Mouse (Mus musculus) cerebellum, adult 2 months (tissue): ENCODE data around the gene Isg20l2.
A peak's percentile ranks its signal among the peaks of the same experiment; 100 is the strongest.

Experiments used
- CTCF ChIP-seq: fragments of 200-500 bp; IDR thresholded peaks from 2 replicates; pipeline ENCODE4 v1.5.1; 2011; ENCODE audit warnings: low read depth, mild to moderate bottlenecking, control low read depth, low read length, moderate library complexity, borderline replicate concordance; ENCODE audit not compliant: insufficient read depth
- POLR2A ChIP-seq: fragments of 200-500 bp; IDR thresholded peaks from 2 replicates; pipeline ENCODE4 v1.6.1; 2011; ENCODE audit warnings: low read length, control low read depth, borderline replicate concordance; ENCODE audit not compliant: insufficient read depth

GRCm38 (mm10) chr3:87885281-87886003 is 44.7 kb upstream of the Isg20l2 start, which contains the start of gene Prcc:
- TF ChIP-seq CTCF (no peak), POLR2A (peak; percentile 65; the same call in 1 of the 2 replicates)
